Mouse (Mus musculus): ENCODE data around the gene Gpbar1. TPM values are rescaled to one million over a fixed set of nuclear protein-coding genes. Genes with fewer than 3 reads are reported as not detected.

Gene Gpbar1
- polyA plus RNA-seq, 1 experiment from 2014 or later = 0.83 TPM

DNA sequence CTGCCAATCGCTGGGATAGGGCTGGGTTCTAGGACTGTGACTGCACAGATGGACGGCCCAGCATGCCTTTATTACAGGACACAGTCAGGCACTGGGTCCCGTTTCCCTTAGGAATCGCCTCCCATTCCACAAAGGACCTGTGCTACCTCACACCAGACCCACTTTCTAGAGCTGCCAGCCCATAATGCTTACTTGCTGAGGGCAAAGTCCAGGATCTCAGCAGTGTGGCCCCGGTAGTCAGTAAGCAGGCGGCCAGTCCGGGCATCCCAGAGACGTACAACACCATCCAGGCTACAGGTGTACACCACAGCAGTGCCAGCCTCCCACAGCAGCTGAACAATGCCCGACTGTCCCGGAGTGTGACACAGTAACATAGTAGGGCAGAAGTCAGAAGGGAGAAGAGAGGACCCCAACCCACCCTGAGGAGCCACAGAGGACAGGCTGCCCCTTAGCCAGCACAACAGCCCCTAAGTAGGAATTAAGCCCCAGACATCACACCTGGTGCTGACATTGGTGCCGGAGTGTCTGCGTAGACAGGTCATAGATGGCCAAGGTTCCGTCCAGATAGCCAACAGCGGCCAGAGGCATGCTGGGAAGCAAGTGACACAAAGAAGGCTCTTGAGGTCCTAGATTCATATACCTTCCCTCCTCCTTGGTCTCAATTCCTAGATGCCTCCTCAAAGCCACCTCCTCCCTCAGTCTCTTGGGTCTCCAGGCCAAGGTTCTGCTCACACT lies 2.4 kb downstream of the Gpbar1 start:
- WGBS (ENCODE audit: insufficient replicate concordance) = 90% methylated on average over 14 of the region's 14 CpGs
- Histone ChIP-seq H3K27ac (ENCODE audit: low read depth, low read length) (no peak overlapping the region), H3K4me2 (no peak overlapping the region), H3K27me3 (ENCODE audit: control insufficient read depth, insufficient read depth, low read length) (no peaks in the 10 kb centered on the region), H3K4me1 (ENCODE audit: control insufficient read depth, insufficient read depth, low read length) (peaks cover 23% of the 10 kb centered on the region), H3K9me3 (replicated peaks; ENCODE audit: control insufficient read depth, low read length) (no peaks in the 10 kb centered on the region), H3K36me3 (ENCODE audit: control insufficient read depth, insufficient read depth, low read length) (peaks cover 24% of the 10 kb centered on the region), H3K4me3 (ENCODE audit: low read depth, low read length) (no peak overlapping the region), H3K9ac (ENCODE audit: low read depth, low read length) (no peak overlapping the region)
- ATAC-seq (replicated peaks; ENCODE audit: insufficient number of reproducible peaks, low FRiP score, low TSS enrichment) = no peak

DNA sequence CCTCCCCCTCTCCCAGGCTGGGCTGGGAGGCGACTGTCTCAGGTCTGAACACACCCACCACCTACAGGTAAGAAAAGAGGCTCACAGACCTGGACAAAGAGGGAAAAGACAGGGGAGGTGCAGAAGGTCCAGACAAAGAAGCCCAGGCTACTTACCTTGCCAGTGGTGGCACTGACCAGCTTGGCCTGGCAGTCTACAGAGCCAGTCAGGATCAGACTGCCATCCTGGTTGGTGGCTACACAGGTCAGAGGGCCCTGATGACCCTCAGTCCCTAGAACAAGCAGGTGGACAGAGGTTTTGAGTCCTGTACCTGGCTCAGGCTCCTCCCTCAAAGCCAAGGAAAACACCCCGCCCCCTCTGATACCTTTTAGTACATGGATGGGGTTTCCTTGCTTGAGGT lies 3.0 kb downstream of the Gpbar1 start:
- WGBS (ENCODE audit: insufficient replicate concordance) = 74% methylated on average over 2 of the region's 2 CpGs
- no peak overlapping the region for H3K4me3 ChIP-seq (ENCODE audit: low read depth, low read length)
- H3K9me3 ChIP-seq (replicated peaks; ENCODE audit: control insufficient read depth, low read length) = no peaks in the 10 kb centered on the region
- no peak for ATAC-seq (replicated peaks; ENCODE audit: insufficient number of reproducible peaks, low FRiP score, low TSS enrichment)
- no peaks in the 10 kb centered on the region for H3K27me3 ChIP-seq (ENCODE audit: control insufficient read depth, insufficient read depth, low read length)
- H3K36me3 ChIP-seq (ENCODE audit: control insufficient read depth, insufficient read depth, low read length) = peaks cover 24% of the 10 kb centered on the region
- H3K9ac ChIP-seq (ENCODE audit: low read depth, low read length) = no peak overlapping the region
- H3K27ac ChIP-seq (ENCODE audit: low read depth, low read length) = no peak overlapping the region
- peaks cover 24% of the 10 kb centered on the region for H3K4me1 ChIP-seq (ENCODE audit: control insufficient read depth, insufficient read depth, low read length)
- no peak overlapping the region for H3K4me2 ChIP-seq

DNA sequence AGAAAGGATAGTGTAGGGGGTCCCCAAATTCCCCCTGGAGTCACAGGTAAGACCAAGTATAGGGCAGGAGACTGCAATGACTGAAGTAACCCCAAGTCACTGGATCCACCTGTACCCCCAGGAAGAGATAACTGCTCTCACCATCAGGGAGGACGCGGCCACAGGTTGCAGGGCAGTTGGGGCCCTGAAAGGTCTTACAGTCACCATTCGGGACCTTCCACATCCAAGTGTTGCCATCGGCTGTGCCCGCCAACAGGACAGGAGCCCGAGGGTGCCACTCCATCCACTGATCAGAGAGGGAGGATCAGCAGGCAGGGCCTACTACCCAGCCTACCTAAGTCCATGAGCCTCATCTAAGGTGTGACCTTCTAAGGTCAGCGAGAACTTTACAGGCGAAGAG lies 3.5 kb downstream of the Gpbar1 start:
- H3K36me3 ChIP-seq (ENCODE audit: control insufficient read depth, insufficient read depth, low read length) = peaks cover 24% of the 10 kb centered on the region

DNA sequence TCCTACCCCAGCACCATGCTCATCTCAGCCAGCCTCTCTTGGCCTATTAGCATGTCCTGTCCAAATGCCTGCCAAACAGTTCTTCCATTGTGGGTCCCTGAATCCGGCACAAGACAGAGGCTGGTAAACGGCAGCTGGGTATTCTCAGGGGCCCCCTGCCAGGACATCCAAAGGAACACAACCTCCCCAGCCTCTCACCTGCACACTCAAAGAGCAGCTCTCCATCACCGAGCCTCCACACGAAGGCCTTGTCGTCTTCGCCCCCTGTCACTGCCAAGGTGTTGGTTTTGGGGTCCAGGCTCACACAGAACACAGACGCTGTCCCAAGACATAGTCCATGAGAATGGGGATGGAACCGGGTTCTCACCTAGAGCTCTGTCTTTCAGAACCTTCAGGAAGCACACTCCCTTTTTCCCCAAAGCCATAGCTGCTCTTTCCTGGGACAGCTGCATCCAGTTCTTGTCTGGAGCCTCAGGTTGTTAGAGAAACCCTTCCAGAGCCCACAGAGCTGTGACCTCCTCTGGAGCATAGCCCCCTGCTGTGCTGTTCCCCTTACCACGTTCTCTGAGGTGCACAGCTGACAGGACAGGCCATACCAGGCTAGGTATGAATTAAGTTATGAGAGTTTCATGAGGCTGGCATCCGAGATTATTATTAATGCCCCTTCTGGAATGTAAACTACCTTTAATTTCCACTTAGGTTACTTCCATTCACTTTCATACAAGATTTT lies 4.7 kb downstream of the Gpbar1 start:
- Histone ChIP-seq H3K4me2 (no peak overlapping the region), H3K4me1 (ENCODE audit: control insufficient read depth, insufficient read depth, low read length) (peaks cover 10% of the 10 kb centered on the region), H3K27me3 (ENCODE audit: control insufficient read depth, insufficient read depth, low read length) (no peaks in the 10 kb centered on the region), H3K9ac (ENCODE audit: low read depth, low read length) (no peak overlapping the region), H3K9me3 (replicated peaks; ENCODE audit: control insufficient read depth, low read length) (no peaks in the 10 kb centered on the region), H3K36me3 (ENCODE audit: control insufficient read depth, insufficient read depth, low read length) (peaks cover 24% of the 10 kb centered on the region), H3K4me3 (ENCODE audit: low read depth, low read length) (no peak overlapping the region), H3K27ac (ENCODE audit: low read depth, low read length) (no peak overlapping the region)
- no peak for ATAC-seq (replicated peaks; ENCODE audit: insufficient number of reproducible peaks, low FRiP score, low TSS enrichment)
- 84% methylated on average over 10 of the region's 10 CpGs for WGBS (ENCODE audit: insufficient replicate concordance)

More for the DNA sequence above, 3.5 kb downstream of the Gpbar1 start:
- Histone ChIP-seq H3K9me3 (replicated peaks; ENCODE audit: control insufficient read depth, low read length) (no peaks in the 10 kb centered on the region), H3K4me1 (ENCODE audit: control insufficient read depth, insufficient read depth, low read length) (peaks cover 19% of the 10 kb centered on the region), H3K4me2 (no peak overlapping the region), H3K9ac (ENCODE audit: low read depth, low read length) (no peak overlapping the region), H3K4me3 (ENCODE audit: low read depth, low read length) (no peak overlapping the region), H3K27ac (ENCODE audit: low read depth, low read length) (no peak overlapping the region), H3K27me3 (ENCODE audit: control insufficient read depth, insufficient read depth, low read length) (no peaks in the 10 kb centered on the region)
- 97% methylated on average over 8 of the region's 8 CpGs for WGBS (ENCODE audit: insufficient replicate concordance)
- ATAC-seq (replicated peaks; ENCODE audit: insufficient number of reproducible peaks, low FRiP score, low TSS enrichment) = no peak

DNA sequence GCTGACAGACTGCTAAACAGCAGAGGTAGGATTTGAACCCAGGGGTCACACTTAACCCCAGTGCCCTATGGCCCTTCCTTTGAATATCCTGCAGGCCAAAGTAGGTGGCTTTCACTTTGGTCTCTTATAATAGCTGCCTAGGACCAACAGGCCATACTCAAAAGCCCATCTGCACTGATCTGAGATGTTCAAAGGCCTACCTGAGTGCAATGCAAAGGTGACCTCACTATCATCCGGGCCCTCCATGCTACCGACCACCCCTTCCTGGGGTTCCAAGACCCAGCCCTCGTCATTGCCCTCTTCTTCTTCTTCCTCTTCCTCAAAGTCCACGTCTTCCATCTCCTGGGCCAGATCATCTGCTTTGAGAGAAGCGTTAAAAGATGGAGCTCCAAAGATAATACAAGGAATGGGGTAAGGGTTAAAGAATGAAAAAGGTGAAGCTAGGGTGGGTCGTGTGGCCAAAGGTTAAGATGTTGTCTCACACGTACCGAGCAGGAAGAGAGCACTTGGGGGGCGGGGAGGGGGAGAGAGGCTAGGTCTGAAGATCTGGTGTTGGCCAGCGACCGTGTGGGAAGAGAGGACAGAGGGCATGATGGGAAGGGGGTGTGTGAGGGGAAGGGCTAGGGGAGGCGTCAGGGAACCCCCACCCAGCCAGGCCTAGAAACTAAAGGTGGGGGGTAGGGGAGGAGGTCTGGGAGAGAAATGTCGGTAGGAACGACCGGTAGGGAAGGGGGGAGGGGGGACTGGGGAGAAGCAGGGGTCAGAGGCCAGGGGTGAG lies 5.5 kb downstream of the Gpbar1 start:
- H3K27me3 ChIP-seq (ENCODE audit: control insufficient read depth, insufficient read depth, low read length) = no peaks in the 10 kb centered on the region
- peak overlapping the region; percentile 86 for H3K4me3 ChIP-seq (ENCODE audit: low read depth, low read length)
- peak overlapping the region; percentile 66 for H3K27ac ChIP-seq (ENCODE audit: low read depth, low read length)
- H3K9ac ChIP-seq (ENCODE audit: low read depth, low read length) = peak overlapping the region; percentile 84
- peak; percentile 47 for ATAC-seq (replicated peaks; ENCODE audit: insufficient number of reproducible peaks, low FRiP score, low TSS enrichment)
- peaks cover 15% of the 10 kb centered on the region for H3K4me1 ChIP-seq (ENCODE audit: control insufficient read depth, insufficient read depth, low read length)
- H3K36me3 ChIP-seq (ENCODE audit: control insufficient read depth, insufficient read depth, low read length) = peaks cover 24% of the 10 kb centered on the region
- WGBS (ENCODE audit: insufficient replicate concordance) = 12% methylated on average over 15 of the region's 15 CpGs
- H3K4me2 ChIP-seq = peak overlapping the region; percentile 86
- H3K9me3 ChIP-seq (replicated peaks; ENCODE audit: control insufficient read depth, low read length) = no peaks in the 10 kb centered on the region

DNA sequence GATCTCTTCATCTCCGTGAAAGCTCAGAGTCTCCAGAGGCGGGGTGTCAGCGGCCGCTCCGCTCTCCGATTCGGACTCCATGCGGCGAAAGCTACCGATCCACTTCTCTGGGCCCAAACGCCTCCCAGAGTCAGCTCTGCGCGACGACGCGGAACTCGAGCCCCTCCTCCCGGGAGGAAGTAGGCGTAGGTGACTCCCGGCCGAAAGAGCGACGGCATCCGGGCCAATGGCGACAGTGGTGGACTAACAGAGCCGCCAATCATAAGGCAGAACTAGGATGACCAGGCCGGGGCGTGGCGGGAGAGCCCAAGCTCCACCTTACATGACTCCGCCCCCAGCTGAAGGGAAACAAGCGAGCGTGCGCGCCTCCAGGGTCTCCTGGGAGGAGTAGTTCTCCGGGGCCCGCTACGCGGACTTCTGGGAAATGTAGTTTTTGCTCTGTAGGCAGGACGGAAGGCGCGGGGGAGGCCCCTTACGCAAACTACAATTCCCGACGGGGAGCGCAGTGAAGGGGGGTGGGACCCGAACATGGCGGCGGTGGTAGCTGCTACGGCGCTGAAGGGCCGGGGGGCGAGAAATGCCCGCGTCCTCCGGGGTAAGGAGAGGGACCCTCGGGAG lies 6.3 kb downstream of the Gpbar1 start, which contains the start of the genes Aamp and Pnkd:
Gene Aamp (minus strand): TSS at position 196 of the 618 bp plus-strand sequence.
Gene Pnkd (plus strand): TSS at position 388 of the 618 bp plus-strand sequence.
- Histone ChIP-seq H3K9ac (ENCODE audit: low read depth, low read length) (peak within 1 kb of the TSS; percentile 84), H3K9me3 (replicated peaks; ENCODE audit: control insufficient read depth, low read length) (no peaks in the 10 kb centered on the region), H3K27ac (ENCODE audit: low read depth, low read length) (peak within 1 kb of the TSS; percentile 66), H3K4me1 (ENCODE audit: control insufficient read depth, insufficient read depth, low read length) (peaks cover 23% of the 10 kb centered on the region), H3K27me3 (ENCODE audit: control insufficient read depth, insufficient read depth, low read length) (no peaks in the 10 kb centered on the region), H3K4me2 (peak within 1 kb of the TSS; percentile 86), H3K36me3 (ENCODE audit: control insufficient read depth, insufficient read depth, low read length) (peaks cover 19% of the 10 kb centered on the region), H3K4me3 (ENCODE audit: low read depth, low read length) (peak within 1 kb of the TSS; percentile 86)
- under 1% methylated on average over 56 of the region's 56 CpGs for WGBS (ENCODE audit: insufficient replicate concordance)
- ATAC-seq (replicated peaks; ENCODE audit: insufficient number of reproducible peaks, low FRiP score, low TSS enrichment) = peak; percentile 96

DNA sequence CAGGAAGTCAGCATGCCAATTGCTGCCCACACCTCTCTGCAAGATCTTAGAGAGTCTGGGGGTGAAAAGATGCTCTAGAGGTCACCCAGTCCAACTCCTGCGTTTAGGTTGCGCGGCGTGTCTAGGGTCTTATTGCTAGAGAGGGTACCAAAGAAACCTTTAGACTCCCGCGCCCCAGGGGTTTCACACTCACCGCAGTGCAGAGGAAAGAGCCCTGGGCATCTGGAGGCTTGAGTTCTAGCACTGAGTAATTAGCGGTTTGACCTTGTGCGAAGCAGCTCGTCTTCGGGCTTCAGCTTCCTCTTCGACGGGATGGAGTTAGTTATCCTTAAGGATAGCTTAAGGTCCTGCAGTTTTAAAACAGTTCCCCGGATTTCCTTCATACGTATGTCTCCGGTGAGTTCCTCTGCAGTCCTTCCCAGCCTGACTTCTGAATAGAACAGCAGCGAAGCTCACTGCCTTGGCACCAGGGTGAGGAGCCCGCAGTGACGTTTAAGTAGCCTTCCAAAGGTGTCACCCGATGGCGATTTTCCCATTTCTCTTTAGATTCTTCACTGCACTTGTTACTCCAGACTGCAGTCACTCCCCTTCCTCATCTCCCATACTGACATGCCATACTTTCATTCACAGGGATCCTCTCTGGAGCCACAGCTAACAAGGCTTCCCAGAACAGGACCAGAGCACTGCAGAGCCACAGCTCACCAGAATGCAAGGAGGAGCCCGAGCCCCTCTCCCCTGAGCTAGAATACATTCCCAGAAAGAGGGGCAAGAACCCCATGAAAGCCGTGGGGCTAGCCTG lies 7.1 kb downstream of the Gpbar1 start:
- Histone ChIP-seq H3K4me3 (ENCODE audit: low read depth, low read length) (peak overlapping the region; percentile 76), H3K27ac (ENCODE audit: low read depth, low read length) (no peak overlapping the region), H3K27me3 (ENCODE audit: control insufficient read depth, insufficient read depth, low read length) (no peaks in the 10 kb centered on the region), H3K9ac (ENCODE audit: low read depth, low read length) (peak overlapping the region; percentile 82), H3K36me3 (ENCODE audit: control insufficient read depth, insufficient read depth, low read length) (peaks cover 13% of the 10 kb centered on the region), H3K9me3 (replicated peaks; ENCODE audit: control insufficient read depth, low read length) (no peaks in the 10 kb centered on the region), H3K4me2 (peak overlapping the region; percentile 68), H3K4me1 (ENCODE audit: control insufficient read depth, insufficient read depth, low read length) (peaks cover 30% of the 10 kb centered on the region)
- ATAC-seq (replicated peaks; ENCODE audit: insufficient number of reproducible peaks, low FRiP score, low TSS enrichment) = no peak
- whole genome bisulfite sequencing (ENCODE audit: insufficient replicate concordance) = 4% methylated on average over 23 of the region's 23 CpGs

All from heart, embryonic 11.5 days (tissue).